Mouse (Mus musculus): Measurements from ENCODE around the gene Vmn1r198.

DNA sequence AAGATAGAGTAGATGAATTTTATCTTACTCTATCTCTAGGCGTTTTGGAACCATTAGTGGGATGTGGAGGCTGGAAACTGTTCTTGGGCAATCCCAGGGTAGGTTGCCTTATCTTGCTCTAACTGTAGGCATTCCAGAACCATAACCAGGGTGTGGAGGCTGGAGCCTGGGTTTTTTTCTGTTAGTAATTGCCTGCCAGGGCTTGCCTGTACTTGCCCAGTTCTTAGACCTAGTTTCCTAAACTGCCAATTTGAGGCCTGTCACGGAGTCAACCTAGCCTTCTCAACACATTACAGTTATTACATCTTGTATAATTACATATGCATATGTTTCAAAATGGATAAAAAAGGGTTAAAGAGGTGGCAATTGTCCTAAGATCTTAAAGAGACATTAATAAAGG lies 32.8 kb upstream of the Vmn1r198 start:
- TF ChIP-seq POLR2A (IDR thresholded peaks at IDR 0.05; ENCODE audit: borderline replicate concordance, insufficient read depth, low read length) (no peak), CTCF (IDR thresholded peaks at IDR 0.05; ENCODE audit: borderline replicate concordance, insufficient read depth, low read depth, low read length) (no peak)
